Mouse (Mus musculus) testis, postnatal 14 days (tissue): ENCODE data around the gene Spc25.

ENCODE experiments used
- DNase-seq: peaks from one replicate; pipeline ENCODE4 v3.0.0; 2021; ENCODE audit warnings: low spot score

The Spc25 gene

GRCm38 (mm10) chr2:69205791-69206351 lies at the start of gene Spc25:
Gene Spc25 (minus strand): TSS chr2:69206194.
- peak; percentile 95 for DNase-seq

DNA sequence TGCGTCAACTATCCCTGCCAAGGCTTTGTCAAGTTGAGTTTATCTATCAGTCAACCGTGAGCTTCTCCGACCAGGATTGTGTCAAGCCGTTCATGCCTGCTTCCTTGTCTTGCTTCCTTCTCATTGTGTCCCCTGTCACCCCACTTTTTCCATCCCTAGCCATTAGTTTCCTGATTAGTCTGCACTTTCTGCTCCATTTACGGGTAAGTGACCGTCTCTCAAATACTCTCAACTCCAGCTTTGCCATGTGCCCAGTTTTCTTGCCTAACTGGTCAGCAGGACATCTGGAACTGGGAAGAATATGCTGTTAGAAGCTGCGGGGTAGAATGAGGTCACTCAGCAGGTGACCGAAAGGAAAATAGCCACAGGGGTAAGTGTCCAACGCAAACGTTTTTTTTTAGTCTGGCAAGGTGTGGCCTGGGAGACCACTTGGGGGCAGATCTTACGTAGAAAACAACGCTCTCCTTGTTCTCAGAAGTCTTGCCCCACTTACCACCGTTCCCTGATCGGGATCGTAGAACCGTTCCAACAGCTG lies 42.3 kb upstream of the Spc25 start:
- DNase-seq = no peak

DNA sequence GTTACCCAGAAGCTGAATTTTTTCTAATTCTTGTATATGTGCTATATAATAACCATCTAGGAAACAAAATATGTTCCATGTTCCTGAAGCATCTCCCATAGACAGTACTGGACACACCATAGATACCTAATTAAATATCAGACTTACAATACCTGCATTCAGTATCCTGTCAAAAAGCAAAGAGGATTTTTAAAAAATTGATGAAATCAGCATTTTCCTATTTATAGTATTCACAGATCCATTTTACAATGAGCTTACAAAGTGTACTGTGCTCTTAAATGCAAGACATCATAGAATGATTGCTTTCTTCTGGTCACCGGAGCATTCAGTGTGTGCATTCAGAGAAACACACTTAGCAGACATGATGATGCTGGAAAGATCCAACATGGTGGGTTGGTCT lies 41.1 kb upstream of the Spc25 start:
- DNase-seq = no peak

- DNase-seq = no peak
Measured at GRCm38 (mm10) chr2:69244924-69245323, 38.9 kb upstream of the Spc25 start.

DNA sequence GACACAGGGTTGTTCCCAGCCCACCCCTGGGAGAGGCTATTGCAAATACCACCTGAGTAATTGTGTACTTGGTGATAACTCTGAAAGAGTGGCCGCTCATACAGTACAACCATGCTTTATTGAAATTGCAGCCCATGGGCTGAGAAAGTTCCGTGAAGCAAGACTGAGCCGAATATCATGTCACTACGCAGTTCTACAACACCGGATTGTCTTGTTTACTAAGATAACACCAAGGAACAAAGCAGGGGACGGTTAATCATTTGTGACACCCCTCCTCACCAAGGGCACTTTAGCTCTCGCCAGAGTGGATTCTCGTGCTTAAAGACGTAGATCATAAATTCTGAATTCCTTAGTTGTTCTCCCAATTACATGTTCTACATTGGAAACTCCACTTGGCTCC lies 33.3 kb upstream of the Spc25 start:
- DNase-seq = no peak

- DNase-seq = no peak
Measured at GRCm38 (mm10) chr2:69234976-69235678, 29.1 kb upstream of the Spc25 start.

DNA sequence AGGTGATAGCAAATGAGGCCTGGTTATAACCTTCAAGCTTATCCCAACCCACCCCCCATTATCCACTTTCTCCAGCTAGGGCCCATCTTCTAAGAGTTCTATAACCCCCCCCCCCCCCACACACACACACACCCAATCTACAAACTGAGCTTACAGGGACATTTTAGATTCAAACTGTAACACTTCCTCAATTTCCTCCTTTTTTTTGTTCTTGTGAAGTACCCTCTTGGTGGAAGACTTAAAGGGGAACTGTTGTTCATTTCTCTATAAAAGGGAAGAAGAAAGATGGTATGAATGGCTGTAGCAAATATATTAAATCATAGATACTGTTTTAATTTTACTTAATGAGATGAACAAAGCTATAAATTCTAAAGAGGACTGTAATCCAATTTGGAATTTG lies 26.1 kb upstream of the Spc25 start:
- no peak for DNase-seq

DNA sequence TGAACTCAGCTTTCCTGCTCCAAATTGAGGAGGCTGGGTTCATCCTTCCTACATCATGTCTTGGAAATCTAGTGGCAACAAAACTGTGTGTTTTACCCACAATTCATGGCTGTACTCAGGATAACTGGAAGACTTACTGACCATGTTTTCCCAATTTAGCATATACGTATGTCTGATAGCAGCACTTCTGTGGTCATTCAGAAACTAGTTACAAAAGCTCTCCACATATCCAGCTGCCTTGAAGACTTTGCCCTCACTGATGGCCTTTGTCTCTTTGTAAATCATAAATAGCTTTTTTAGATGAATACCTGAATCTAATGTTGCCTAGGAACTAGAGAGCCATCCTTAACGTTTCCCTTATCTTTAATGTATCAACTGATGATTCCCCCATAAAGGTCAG lies 24.1 kb upstream of the Spc25 start:
- no peak for DNase-seq

DNA sequence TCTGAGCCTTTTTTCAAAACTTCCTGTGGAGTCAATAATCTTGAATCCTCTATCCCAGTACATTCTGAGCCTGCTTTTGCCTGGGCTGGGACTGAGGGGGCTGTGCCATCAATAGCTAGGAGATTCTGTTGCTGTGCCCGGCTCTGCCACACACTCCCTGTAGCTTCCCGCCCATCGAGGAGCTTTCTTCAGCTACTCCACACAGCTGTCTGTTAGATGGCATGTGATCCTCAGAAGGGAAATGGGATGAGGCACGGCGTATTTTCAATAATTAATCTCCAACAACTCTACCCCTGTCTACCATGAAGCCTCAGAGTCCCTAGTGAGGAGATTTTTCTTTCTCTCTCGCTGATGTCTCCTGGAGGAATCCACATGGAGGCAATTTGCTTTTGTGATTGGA lies 22.6 kb upstream of the Spc25 start:
- DNase-seq = no peak

DNA sequence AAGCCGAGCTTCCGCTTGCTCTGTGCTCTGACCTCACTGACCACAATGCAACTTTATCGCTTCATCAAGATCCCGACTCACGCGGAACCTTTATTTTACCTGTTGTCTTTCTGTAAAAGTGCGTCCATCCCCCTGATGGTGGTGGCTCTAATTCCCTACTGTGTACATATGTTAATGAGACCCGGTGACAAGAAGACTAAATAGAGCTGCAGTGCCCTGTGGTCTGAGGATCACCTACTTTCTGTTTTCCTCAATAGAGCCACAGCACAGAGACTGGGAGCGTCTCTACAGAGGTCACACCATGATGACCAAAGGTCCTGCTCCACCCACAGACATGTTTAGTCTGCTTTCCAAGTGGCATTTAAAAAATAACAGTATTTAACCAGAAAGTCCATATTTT lies 20.9 kb upstream of the Spc25 start:
- no peak for DNase-seq

DNA sequence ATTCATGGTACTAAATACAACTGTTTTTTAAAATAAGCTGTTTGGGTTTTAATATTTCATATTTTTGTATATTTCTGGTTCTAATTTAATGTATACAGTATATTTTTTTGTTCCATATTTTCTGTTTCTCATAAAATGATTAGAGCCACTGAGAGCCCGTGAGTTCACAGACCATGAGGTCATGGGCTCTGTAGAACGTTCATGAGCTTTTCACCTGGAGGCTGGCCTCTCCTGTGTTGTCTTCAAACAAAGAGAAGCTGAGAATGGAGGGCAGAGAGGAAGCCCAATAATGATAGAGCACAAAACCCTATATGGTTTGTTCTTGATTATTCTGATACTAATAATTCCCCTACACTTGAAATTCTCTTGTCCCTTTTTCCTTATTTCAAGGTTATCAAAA lies 18.7 kb upstream of the Spc25 start:
- no peak for DNase-seq

- DNase-seq = no peak
Measured at GRCm38 (mm10) chr2:69222815-69223214, 16.8 kb upstream of the Spc25 start.

GRCm38 (mm10) chr2:69221868-69222416 lies 15.9 kb upstream of the Spc25 start:
- DNase-seq = no peak

- DNase-seq = no peak
Measured at GRCm38 (mm10) chr2:69215242-69215641, 9.2 kb upstream of the Spc25 start.

DNA sequence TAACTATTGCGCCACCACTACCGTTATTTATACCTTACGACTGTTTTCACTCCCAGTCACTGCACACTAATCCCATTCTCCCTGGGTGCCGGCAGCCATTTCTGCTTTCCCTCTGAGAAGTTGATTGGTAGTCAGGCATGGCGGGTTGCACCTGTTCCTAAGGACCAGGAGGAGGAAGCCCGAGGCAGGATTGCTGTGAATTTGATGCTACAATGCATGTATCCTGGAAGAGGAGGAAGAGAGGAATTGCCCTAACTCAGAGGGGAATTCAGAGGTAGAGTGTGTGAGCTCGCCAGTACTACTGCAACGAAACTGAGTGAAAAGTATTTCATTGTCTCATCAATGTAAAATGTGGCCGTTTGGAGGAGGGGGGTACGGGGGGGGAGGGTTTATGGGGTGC lies 6.7 kb upstream of the Spc25 start:
- DNase-seq = no peak

DNA sequence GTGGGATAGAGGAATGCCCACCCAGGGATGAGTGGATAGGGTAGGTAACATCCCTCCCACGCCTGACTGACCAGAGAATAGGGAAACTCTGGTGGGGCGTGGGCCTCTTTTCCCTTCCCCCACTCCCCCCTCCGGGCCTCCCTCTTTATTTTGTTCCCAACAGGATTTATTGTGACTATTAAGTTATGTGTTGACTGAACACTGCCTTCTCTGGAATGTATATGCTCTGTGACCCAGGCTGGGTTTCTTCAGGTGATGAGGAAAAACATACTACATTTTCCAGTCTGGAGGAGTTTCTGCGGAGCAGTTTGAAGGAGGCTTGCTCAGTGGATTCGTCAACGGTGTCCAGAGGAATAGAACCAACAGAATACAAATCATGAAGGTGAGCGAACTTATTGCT lies 4.8 kb upstream of the Spc25 start, which contains the start of gene G6pc2:
Gene G6pc2 (plus strand): TSS at position 301 of the 400 bp plus-strand sequence.
- DNase-seq = no peak

DNA sequence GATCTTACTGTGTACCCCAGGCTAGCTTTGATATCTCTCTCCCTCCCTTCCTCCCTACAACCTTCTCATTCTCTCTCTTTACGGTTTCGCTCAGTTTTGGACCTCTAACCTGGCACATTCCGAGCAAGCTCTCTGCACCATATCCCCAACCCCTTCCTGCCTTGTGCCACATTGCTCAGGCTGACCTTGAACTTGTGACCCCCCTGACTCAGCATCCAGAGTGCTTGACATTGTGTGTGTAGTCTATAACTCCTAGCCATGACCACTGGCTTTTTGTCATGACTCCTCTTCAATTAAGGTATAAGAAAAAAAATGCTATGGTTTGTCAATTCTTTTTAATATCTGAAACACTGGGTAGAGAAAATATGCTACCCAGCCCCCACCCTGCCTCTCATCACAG lies 3.7 kb upstream of the Spc25 start:
- no peak for DNase-seq

GRCm38 (mm10) chr2:69206523-69206922 lies 529 bp upstream of the Spc25 start:
- no peak for DNase-seq

GRCm38 (mm10) chr2:69205185-69205584 lies 809 bp downstream of the Spc25 start:
- DNase-seq = no peak

DNA sequence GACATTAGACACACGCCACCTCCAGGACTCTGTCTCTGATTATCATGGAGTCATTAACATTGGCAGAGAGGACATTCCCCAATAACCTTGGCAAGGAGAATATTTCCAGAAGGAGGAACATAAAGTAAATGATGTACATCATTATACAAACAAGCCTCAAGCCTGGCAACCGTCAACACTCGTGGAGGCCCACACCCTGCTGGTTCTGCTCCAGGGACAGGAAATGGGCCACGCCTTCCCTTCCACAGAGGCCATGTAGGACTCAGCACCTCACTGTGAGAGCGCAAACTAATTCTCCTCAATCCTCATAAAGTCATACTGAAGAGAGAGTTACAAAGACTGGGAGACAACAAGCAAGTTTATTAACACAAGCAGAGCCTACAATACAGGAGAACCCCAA lies 12.4 kb downstream of the Spc25 start:
- no peak for DNase-seq

GRCm38 (mm10) chr2:69191059-69191458 lies 14.9 kb downstream of the Spc25 start:
- DNase-seq = no peak

DNA sequence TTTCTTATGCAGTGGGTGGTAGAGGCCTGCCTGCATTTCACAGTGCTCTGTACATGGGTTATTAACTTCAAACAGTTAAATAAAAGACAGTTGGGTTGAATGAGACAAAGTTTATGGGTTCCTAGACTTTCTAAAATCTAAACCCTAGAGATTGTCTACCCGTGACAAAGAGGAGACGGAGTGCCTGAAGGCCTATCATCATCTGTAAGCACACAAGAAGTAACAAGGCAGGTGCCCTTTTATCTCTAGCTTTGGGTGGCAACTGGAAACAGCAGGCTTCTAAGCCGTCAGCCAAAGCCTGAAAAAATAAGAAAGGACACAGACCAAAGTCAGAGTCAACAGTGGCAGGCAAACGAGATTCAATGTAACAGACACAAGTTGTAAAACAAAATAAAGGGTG lies 16.8 kb downstream of the Spc25 start:
- DNase-seq = no peak

GRCm38 (mm10) chr2:69188732-69189131 lies 17.3 kb downstream of the Spc25 start:
- DNase-seq = no peak

DNA sequence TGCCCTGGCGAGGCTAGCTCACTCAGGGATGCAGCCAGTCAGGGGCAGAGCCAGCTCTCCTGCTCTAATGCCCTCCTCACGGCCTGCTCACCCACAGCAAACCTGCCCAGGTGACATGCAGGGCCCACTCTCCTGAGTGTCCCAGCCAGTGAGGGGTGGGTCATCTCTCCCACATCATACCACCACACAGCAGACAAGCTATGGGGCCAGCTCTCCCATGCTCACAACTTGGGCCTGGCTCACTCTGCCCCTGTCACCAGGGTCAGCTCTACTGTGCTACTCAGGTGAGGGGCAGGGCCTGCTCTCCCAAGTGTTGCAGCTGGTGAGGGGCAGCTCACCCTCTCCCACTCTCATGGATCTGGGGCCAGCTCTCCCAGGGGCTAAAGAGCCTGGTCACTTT lies 18.0 kb downstream of the Spc25 start:
- DNase-seq = no peak
